Mouse (Mus musculus) liver, embryonic 18 days (tissue): ENCODE measurements around the gene Scp2d1. TPM values are rescaled to one million over a fixed set of nuclear protein-coding genes. Genes with fewer than 3 reads are reported as not detected.

Experiments
- polyA plus RNA-seq: library from polyadenylated mRNA; depleted of rRNA; stranded (reverse); fragments of >200 nt; gene quantifications from 2 replicates; pipeline ENCODE4 v1.2.3, GENCODE M21; 2012; rRNA removed

Gene Scp2d1
- polyA plus RNA-seq, result not detected in 2 replicates

GRCm38 (mm10) chr2:144823356-144823755, at the start of gene Scp2d1:
Gene Scp2d1, plus strand, starts transcription at chr2:144823656.

Other genes starting within 250 kb of the Scp2d1 start
- gene Smim26, start 229.6 kb upstream of the Scp2d1 start, polyA plus RNA-seq, result 17.7 and 19.1 TPM in 2 replicates
- 7.7 and 8.6 TPM in 2 replicates for gene Dtd1, start 223.8 kb upstream of the Scp2d1 start, polyA plus RNA-seq